Mouse (Mus musculus) liver, postnatal 0 days (tissue): ENCODE measurements at regions not wholly inside any gene's neighbourhood (a gene's known extent, or its start where the extent isn't known, plus 50 kb on each side); places are given as distances from the start of the nearest gene placed in this dataset.

Source experiments
- ATAC-seq: fragments of 200-750 bp; cut with Nextera tagmentation; 2 replicates; pipeline ENCODE4 v1.8.0; 2017; ENCODE audit warnings: mild to moderate bottlenecking, moderate library complexity
- DNase-seq: peaks from one replicate; pipeline ENCODE4 v3.0.0-alpha.2; 2016
- H3K27ac ChIP-seq: fragments of 300-500 bp; sonication (generic); 2 replicates; pipeline ENCODE4 v1.5.1; 2014; ENCODE audit warnings: antibody characterized with exemption, moderate library complexity, mild to moderate bottlenecking, low read depth
- H3K27me3 ChIP-seq: fragments of 300-500 bp; sonication (generic); 2 replicates; pipeline ENCODE4 v1.6.1; 2014; ENCODE audit warnings: low read length, control low read depth, mixed read lengths; ENCODE audit not compliant: insufficient read depth
- H3K36me3 ChIP-seq: fragments of 300-500 bp; sonication (generic); replicated peaks from 2 replicates; pipeline ENCODE4 v1.6.1; 2014; ENCODE audit warnings: mild to moderate bottlenecking, control low read depth, low read length, moderate library complexity, mixed read lengths; ENCODE audit not compliant: insufficient read depth
- H3K4me1 ChIP-seq: fragments of 300-500 bp; sonication (generic); 2 replicates; pipeline ENCODE4 v1.6.1; 2014; ENCODE audit warnings: antibody characterized with exemption, mild to moderate bottlenecking, control low read depth; ENCODE audit not compliant: insufficient read depth
- H3K4me2 ChIP-seq: fragments of 300-500 bp; sonication (generic); 2 replicates; pipeline ENCODE4 v1.6.1; 2014; ENCODE audit warnings: low read depth, mild to moderate bottlenecking, low read length, moderate library complexity, mixed read lengths
- H3K4me3 ChIP-seq: fragments of 300-500 bp; sonication (generic); 2 replicates; pipeline ENCODE4 v1.5.1; 2014; ENCODE audit warnings: low read depth, low read length
- H3K9ac ChIP-seq: fragments of 300-500 bp; sonication (generic); replicated peaks from 2 replicates; pipeline ENCODE4 v1.6.1; 2014; ENCODE audit warnings: mild to moderate bottlenecking, moderate library complexity
- H3K9me3 ChIP-seq: fragments of 300-500 bp; sonication (generic); 2 replicates; pipeline ENCODE4 v1.6.1; 2016; ENCODE audit warnings: mild to moderate bottlenecking, control low read depth, low read length, mixed read lengths
- CTCF ChIP-seq: sonication (generic); IDR thresholded peaks from 2 replicates; pipeline ENCODE4 v1.5.1; 2016; ENCODE audit warnings: antibody characterized with exemption, low read depth
- EP300 ChIP-seq: IDR thresholded peaks from 2 replicates; pipeline ENCODE4 v1.6.1; 2016; ENCODE audit warnings: antibody characterized with exemption, low read depth, mild to moderate bottlenecking
- WGBS: fragments of 180-500 bp; shearing (Covaris S2); extraction: QIAGEN DNeasy Blood & Tissue Kit; methylation state at CpG from one replicate; pipeline ENCODE4 v1.1.7; 2014; ENCODE audit not compliant: insufficient replicate concordance; 5-methylcytosine and 5-hydroxymethylcytosine counted together

DNA sequence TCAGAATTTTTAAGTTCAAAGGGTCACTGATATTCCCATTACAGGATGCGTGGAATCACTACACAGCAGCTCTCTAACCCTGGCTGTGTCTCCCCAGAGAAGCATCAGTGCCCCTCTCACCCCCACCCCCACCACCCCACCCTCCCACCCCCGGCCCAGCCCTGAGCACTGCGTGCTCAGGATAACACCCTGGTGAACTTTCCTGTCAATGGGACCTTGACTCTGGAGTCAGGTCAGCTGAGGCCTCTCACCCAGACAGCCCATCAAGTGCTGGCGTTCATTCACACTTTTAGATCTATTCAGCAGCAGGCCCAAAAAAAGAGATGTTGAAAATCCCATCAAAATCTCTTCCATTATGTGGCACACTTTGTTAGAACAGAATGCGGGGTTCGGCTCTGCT lies 148.6 kb upstream of the Lef1 start:
- H3K9ac ChIP-seq = no peak overlapping the region
- H3K4me1 ChIP-seq = no peaks in the 10 kb centered on the region
- WGBS = 61% methylated on average over 6 of the region's 6 CpGs
- no peak overlapping the region for H3K4me3 ChIP-seq
- no peak for TF ChIP-seq CTCF
- no peak for TF ChIP-seq EP300
- H3K36me3 ChIP-seq = no peaks in the 10 kb centered on the region
- H3K9me3 ChIP-seq = no peaks in the 10 kb centered on the region
- H3K4me2 ChIP-seq = no peak overlapping the region
- no peak for DNase-seq
- no peak overlapping the region for H3K27ac ChIP-seq
- 0 out of 2 replicates have a peak, but pooled peaks cover 3% of the 10 kb centered on the region for H3K27me3 ChIP-seq
- no peak for ATAC-seq

DNA sequence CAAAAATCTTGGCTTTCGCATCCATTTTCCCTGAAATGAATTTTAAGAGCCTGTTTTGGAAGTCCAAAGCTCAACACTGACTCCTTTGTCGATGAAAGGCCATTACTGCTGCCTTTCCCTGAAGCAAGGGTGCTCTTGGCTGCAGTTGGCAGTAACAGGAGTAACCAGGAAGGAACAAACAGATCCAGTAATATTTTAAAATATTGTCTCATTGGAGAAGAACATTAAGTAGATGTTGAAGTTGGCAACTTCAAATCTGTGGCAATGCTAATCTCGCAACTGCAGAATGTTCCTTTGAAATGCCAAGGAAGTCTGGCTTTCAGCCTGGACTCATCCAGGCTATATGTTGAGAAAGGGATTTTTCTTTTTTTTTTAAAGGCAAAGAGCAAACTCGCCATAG lies 154.3 kb upstream of the Lef1 start:
- DNase-seq = no peak

DNA sequence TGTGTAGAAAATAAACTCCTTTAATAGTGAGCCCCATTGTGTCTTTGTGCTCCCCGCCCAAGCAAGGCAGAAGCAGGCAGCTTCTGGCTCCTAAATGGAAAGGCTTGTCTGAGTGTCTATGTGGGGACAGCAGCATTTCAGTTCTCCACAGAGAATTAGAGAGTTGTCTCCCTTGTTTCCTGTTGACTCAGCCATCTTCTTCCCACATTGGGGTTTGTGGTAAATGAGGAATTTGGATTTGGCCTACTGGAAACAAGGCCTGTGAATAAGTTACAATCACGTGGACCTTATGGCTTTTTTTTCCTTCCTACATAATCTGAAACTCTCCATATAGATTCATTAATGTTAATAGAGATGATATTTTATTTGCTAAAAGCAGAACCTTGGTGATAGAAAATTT lies 158.9 kb upstream of the Lef1 start:
- Histone ChIP-seq H3K4me1 (no peaks in the 10 kb centered on the region), H3K9ac (no peak overlapping the region), H3K4me2 (no peak overlapping the region), H3K36me3 (no peaks in the 10 kb centered on the region), H3K27ac (no peak overlapping the region), H3K4me3 (no peak overlapping the region), H3K9me3 (no peaks in the 10 kb centered on the region; the same call in 1 of the 2 replicates), H3K27me3 (no peaks in the 10 kb centered on the region)
- WGBS = 46% methylated on average over 2 of the region's 2 CpGs
- DNase-seq (no peak), ATAC-seq (no peak)
- TF ChIP-seq CTCF (no peak), EP300 (no peak)

More for the DNA sequence above, 154.3 kb upstream of the Lef1 start:
- Histone ChIP-seq H3K4me3 (no peak overlapping the region), H3K9ac (no peak overlapping the region), H3K4me2 (no peak overlapping the region), H3K27ac (no peak overlapping the region), H3K9me3 (no peaks in the 10 kb centered on the region; the same call in 1 of the 2 replicates), H3K4me1 (no peaks in the 10 kb centered on the region), H3K36me3 (no peaks in the 10 kb centered on the region), H3K27me3 (no peaks in the 10 kb centered on the region)
- ATAC-seq = no peak
- 67% methylated on average over 4 of the region's 4 CpGs for WGBS
- no peak for TF ChIP-seq EP300
- TF ChIP-seq CTCF = no peak

DNA sequence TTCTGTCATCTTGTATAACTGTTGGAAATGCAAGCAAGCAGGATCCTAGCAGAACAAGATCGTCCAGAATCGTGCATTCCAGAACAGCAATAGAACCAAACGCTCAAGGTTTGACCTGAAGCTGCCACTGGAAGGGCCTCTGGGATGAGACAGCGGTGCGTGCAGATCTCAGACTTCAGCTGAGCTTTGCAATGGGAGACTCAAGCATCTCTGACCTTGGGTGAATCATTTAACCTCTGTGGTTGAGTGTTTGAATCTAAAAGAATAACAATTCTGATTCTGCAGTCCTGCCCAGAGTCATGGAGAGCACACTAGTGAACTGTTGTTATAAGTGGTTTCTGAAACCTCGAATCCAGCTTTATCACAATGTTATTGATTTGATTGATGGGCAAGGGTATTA lies 159.4 kb upstream of the Lef1 start:
- H3K4me2 ChIP-seq = no peak overlapping the region
- H3K4me3 ChIP-seq = no peak overlapping the region
- H3K4me1 ChIP-seq = 0 out of 2 replicates have a peak, but pooled peaks cover 3% of the 10 kb centered on the region
- no peak overlapping the region for H3K27ac ChIP-seq
- DNase-seq (no peak), ATAC-seq (no peak)
- no peak for TF ChIP-seq CTCF
- TF ChIP-seq EP300 = no peak
- no peaks in the 10 kb centered on the region; the same call in 1 of the 2 replicates for H3K9me3 ChIP-seq
- H3K27me3 ChIP-seq = no peaks in the 10 kb centered on the region
- WGBS = 67% methylated on average over 6 of the region's 6 CpGs
- H3K9ac ChIP-seq = no peak overlapping the region
- no peaks in the 10 kb centered on the region for H3K36me3 ChIP-seq

DNA sequence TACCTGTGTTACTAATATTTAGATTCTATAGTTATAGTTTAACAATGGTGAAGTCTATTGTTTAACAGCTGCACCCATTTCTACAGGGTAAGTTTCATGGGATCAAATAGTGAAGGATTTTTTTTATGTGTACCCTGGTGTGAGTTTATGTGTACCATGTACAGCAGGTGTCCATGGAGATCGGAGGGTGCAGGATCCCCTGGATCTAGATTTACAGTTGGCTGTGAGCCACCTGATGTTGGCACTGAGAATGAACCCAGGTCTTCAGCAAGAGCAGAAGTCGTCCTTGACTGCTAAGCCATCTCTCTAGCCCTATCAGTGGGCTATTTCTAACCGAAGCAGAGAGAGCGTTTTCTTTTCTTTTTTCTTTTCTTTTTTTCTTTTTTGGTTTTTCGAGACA lies 162.4 kb upstream of the Lef1 start:
- Histone ChIP-seq H3K4me1 (0 out of 2 replicates have a peak, but pooled peaks cover 3% of the 10 kb centered on the region), H3K9ac (no peak overlapping the region), H3K36me3 (no peaks in the 10 kb centered on the region), H3K4me2 (no peak overlapping the region), H3K27me3 (0 out of 2 replicates have a peak, but pooled peaks cover 3% of the 10 kb centered on the region), H3K27ac (no peak overlapping the region), H3K9me3 (no peaks in the 10 kb centered on the region), H3K4me3 (no peak overlapping the region)
- no peak for DNase-seq
- TF ChIP-seq EP300 (no peak), CTCF (no peak)
- ATAC-seq = no peak
- WGBS = 80% methylated on average over 5 of the region's 5 CpGs

DNA sequence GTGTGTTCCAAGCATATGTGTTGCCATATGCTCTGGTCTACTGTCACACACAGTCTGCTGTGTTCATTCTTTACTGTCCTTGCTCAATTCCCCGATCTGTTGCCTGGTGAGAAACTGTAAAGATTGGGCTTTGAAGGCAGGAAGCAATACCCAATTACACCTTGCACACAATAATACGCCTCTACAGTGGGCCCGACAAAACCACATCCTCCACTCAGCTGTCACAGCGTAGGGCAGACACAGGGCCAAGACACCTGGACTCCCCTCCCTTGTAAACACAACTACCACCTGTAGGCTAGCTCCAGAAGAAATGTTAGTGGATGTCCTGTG lies 163.0 kb upstream of the Lef1 start:
- no peak for DNase-seq
- H3K27me3 ChIP-seq = 0 out of 2 replicates have a peak, but pooled peaks cover 3% of the 10 kb centered on the region
- 42% methylated on average over 4 of the region's 4 CpGs for WGBS
- TF ChIP-seq EP300 (no peak), CTCF (no peak)
- H3K36me3 ChIP-seq = no peaks in the 10 kb centered on the region
- H3K27ac ChIP-seq = no peak overlapping the region
- no peaks in the 10 kb centered on the region for H3K9me3 ChIP-seq
- no peak overlapping the region for H3K9ac ChIP-seq
- H3K4me1 ChIP-seq = 0 out of 2 replicates have a peak, but pooled peaks cover 3% of the 10 kb centered on the region
- no peak overlapping the region for H3K4me3 ChIP-seq
- H3K4me2 ChIP-seq = no peak overlapping the region
- ATAC-seq = no peak
